Comparison of ENCODE assay signal across 21 mouse cellular contexts in the genomic region with DNA sequence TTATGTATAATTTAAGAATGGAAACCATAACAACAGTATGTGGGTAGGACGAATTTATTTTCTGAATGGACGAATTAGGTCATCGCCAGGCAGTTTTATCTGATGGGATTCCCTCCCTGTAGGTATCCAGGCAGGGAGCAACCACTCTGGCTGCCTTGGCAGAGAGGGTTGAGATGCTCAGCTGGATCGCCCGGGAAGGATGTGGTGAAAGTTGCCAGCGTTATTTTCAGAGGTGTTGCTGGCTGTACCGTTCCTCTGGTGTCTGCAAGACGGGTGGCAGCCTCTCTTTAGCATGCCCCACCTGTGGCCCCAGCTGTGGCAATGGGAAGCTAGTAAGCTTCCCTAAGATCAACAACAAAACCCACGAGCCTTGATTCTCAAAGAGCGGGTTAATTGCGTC.
A peak's percentile ranks its signal among the peaks of the same experiment; 100 is the strongest.
DNase-seq lines count a peak whose midpoint lies in the region; ATAC-seq lines count a peak whose summit lies in the region.
"Had no signal": no experiment of that assay in that cellular context is flagged by ENCODE, and none has a peak within 500 bp of the region (broad histone marks: within the 10 kb centered on the region; RNA-seq: fewer than 3 reads in every experiment).

No protein-coding gene starts in this region.

- H3K4me2 ChIP-seq in intestine, embryonic 15.5 days (replicated peaks): no peak overlapping the region
- no peak overlapping the region for H3K4me2 ChIP-seq in hindbrain, embryonic 13.5 days
- H3K4me2 ChIP-seq: forebrain, embryonic 15.5 days; heart, embryonic 15.5 days; hindbrain, embryonic 15.5 days; liver, embryonic 11.5 days had no signal

- H3K4me3 ChIP-seq in intestine, embryonic 15.5 days (replicated peaks): no peak overlapping the region
- no peak overlapping the region for H3K4me3 ChIP-seq in hindbrain, embryonic 13.5 days
- H3K4me3 ChIP-seq: erythroblast, embryonic 14.5 days; forebrain, embryonic 15.5 days; heart, embryonic 15.5 days; hindbrain, embryonic 15.5 days had no signal

- H3K9me3 ChIP-seq in intestine, embryonic 15.5 days: no peaks in the 10 kb centered on the region
- no peaks in the 10 kb centered on the region for H3K9me3 ChIP-seq in hindbrain, embryonic 13.5 days
- H3K9me3 ChIP-seq: forebrain, embryonic 15.5 days; heart, embryonic 15.5 days; hindbrain, embryonic 15.5 days had no signal

- ATAC-seq in intestine, embryonic 15.5 days: no peak
- ATAC-seq in hindbrain, embryonic 13.5 days (ENCODE audit: low FRiP score): no peak
- ATAC-seq: forebrain, embryonic 15.5 days had no signal

- H3K4me1 ChIP-seq in intestine, embryonic 15.5 days (replicated peaks): no peaks in the 10 kb centered on the region
- H3K4me1 ChIP-seq in hindbrain, embryonic 13.5 days (replicated peaks): 0 out of 2 replicates have a peak, but pooled peaks cover 3% of the 10 kb centered on the region

- peak; percentile 41 to 73 for DNase-seq in left cerebral cortex, postnatal 14 days (ENCODE audit: low spot score in 2 of 2)
- no peak for DNase-seq in left cerebral cortex, postnatal 4 days
- DNase-seq in brain, adult 2 months (ENCODE audit: low read depth, low spot score): peak; percentile 70
- DNase-seq in right cerebral cortex, postnatal 14 days: peak; percentile 43
- DNase-seq in thymus, postnatal 25 days: peak; percentile 72
- DNase-seq: cerebellum, adult 11-12 months; gastrocnemius, postnatal 10 days; kidney, adult 18-20 months; kidney, postnatal 14 days; lung, adult 2 months; midbrain, embryonic 14.5 days had no signal

- 52% methylated on average over 11 of the region's 11 CpGs for WGBS in intestine, embryonic 15.5 days
- 51% methylated on average over 11 of the region's 11 CpGs for WGBS in hindbrain, embryonic 13.5 days

- H3K27ac ChIP-seq in intestine, embryonic 15.5 days: no peak overlapping the region
- no peak overlapping the region for H3K27ac ChIP-seq in hindbrain, embryonic 13.5 days
- H3K27ac ChIP-seq: forebrain, embryonic 15.5 days; heart, embryonic 15.5 days; hindbrain, embryonic 15.5 days; macrophage; stomach, postnatal 0 days had no signal

- intact Hi-C loops in left cerebral cortex, postnatal 14 days (cut with DNase I): no loop called here
- intact Hi-C loops in left cerebral cortex, postnatal 4 days (cut with DNase I): loop anchor here (10.0 kb wide), 1 partner anchor 106 kb away; the partner anchor contains the start of gene Zfp281

- H3K9ac ChIP-seq in intestine, embryonic 15.5 days: no peak overlapping the region
- no peak overlapping the region for H3K9ac ChIP-seq in hindbrain, embryonic 13.5 days
- H3K9ac ChIP-seq: forebrain, embryonic 15.5 days; heart, embryonic 15.5 days; hindbrain, embryonic 15.5 days had no signal

- no peaks in the 10 kb centered on the region for H3K36me3 ChIP-seq in intestine, embryonic 15.5 days
- no peaks in the 10 kb centered on the region for H3K36me3 ChIP-seq in hindbrain, embryonic 13.5 days
- H3K36me3 ChIP-seq: forebrain, embryonic 15.5 days; G1E; heart, embryonic 15.5 days; hindbrain, embryonic 15.5 days had no signal

- H3K27me3 ChIP-seq in intestine, embryonic 15.5 days (replicated peaks): no peaks in the 10 kb centered on the region
- peaks cover 25% of the 10 kb centered on the region for H3K27me3 ChIP-seq in hindbrain, embryonic 13.5 days
- H3K27me3 ChIP-seq: forebrain, embryonic 15.5 days; heart, embryonic 15.5 days had no signal
